Mouse (Mus musculus) kidney, embryonic 15.5 days (tissue): ENCODE data around the gene L2hgdh. TPM values are rescaled to one million over a fixed set of nuclear protein-coding genes. Genes with fewer than 3 reads are reported as not detected.

Source experiments
- ATAC-seq: fragments of 200-750 bp; cut with Nextera tagmentation; replicated peaks from 2 replicates; pipeline ENCODE4 v1.8.0; 2017; ENCODE audit warnings: moderate TSS enrichment; ENCODE audit not compliant: low FRiP score
- H3K27ac ChIP-seq: fragments of 300-500 bp; sonication (generic); 2 replicates; pipeline ENCODE4 v1.5.1; 2015; ENCODE audit warnings: mild to moderate bottlenecking, inconsistent platforms
- H3K27me3 ChIP-seq: fragments of 300-500 bp; sonication (generic); 2 replicates; pipeline ENCODE4 v1.6.1; 2015; ENCODE audit warnings: inconsistent platforms
- H3K36me3 ChIP-seq: fragments of 300-500 bp; sonication (generic); 2 replicates; pipeline ENCODE4 v1.6.1; 2015; ENCODE audit warnings: inconsistent platforms
- H3K4me1 ChIP-seq: fragments of 300-500 bp; sonication (generic); 2 replicates; pipeline ENCODE4 v1.6.1; 2015; ENCODE audit warnings: inconsistent platforms
- H3K4me2 ChIP-seq: fragments of 300-500 bp; sonication (generic); 2 replicates; pipeline ENCODE4 v1.6.1; 2015; ENCODE audit warnings: moderate library complexity, mild to moderate bottlenecking, inconsistent platforms
- H3K4me3 ChIP-seq: fragments of 300-500 bp; sonication (generic); replicated peaks from 2 replicates; pipeline ENCODE4 v1.5.1; 2015; ENCODE audit warnings: mild to moderate bottlenecking, inconsistent platforms
- H3K9ac ChIP-seq: fragments of 300-500 bp; sonication (generic); 2 replicates; pipeline ENCODE4 v1.6.1; 2015; ENCODE audit warnings: mild to moderate bottlenecking, inconsistent platforms
- H3K9me3 ChIP-seq: fragments of 300-500 bp; sonication (generic); replicated peaks from 2 replicates; pipeline ENCODE4 v1.6.1; 2016; ENCODE audit warnings: inconsistent platforms
- WGBS: fragments of 180-500 bp; shearing (Covaris S2); methylation state at CpG from one replicate; pipeline ENCODE4 v1.1.7; 2015; ENCODE audit warnings: mixed read lengths; 5-methylcytosine and 5-hydroxymethylcytosine counted together
- polyA plus RNA-seq: library from polyadenylated mRNA; unstranded; fragments of >200 nt; fragmentation: Nextera tagmentation; extraction: Ambion mirVana; gene quantifications from 2 replicates; pipeline ENCODE4 v1.2.1, GENCODE M21; 2015

L2hgdh gene
- polyA plus RNA-seq, 1 experiment from 2014 or later: 22.3 TPM

GRCm38 (mm10) chr12:69757418-69758141 is 32.9 kb upstream of the L2hgdh start:
- peak overlapping the region; percentile 90 for H3K27ac ChIP-seq
- H3K9me3 ChIP-seq: no peaks in the 10 kb centered on the region
- ATAC-seq: peak; percentile 92
- 8% methylated on average over 22 of the region's 22 CpGs for WGBS
- no peaks in the 10 kb centered on the region for H3K27me3 ChIP-seq
- H3K36me3 ChIP-seq: no peaks in the 10 kb centered on the region
- H3K4me3 ChIP-seq: peak overlapping the region; percentile 30; the same call in 1 of the 2 replicates
- H3K4me2 ChIP-seq: peak overlapping the region; percentile 61
- H3K9ac ChIP-seq: no peak overlapping the region
- H3K4me1 ChIP-seq: peaks cover 42% of the 10 kb centered on the region

- H3K27ac ChIP-seq: no peak overlapping the region
- H3K9ac ChIP-seq: no peak overlapping the region
- 88% methylated on average over 5 of the region's 5 CpGs for WGBS
- H3K4me1 ChIP-seq: peaks cover 50% of the 10 kb centered on the region
- no peaks in the 10 kb centered on the region for H3K36me3 ChIP-seq
- H3K27me3 ChIP-seq: no peaks in the 10 kb centered on the region
- H3K4me2 ChIP-seq: no peak overlapping the region
- H3K9me3 ChIP-seq: no peaks in the 10 kb centered on the region
- H3K4me3 ChIP-seq: no peak overlapping the region
- no peak for ATAC-seq
Measured at GRCm38 (mm10) chr12:69756015-69756414, 31.3 kb upstream of the L2hgdh start.

- Histone ChIP-seq H3K4me1 (peaks cover 32% of the 10 kb centered on the region), H3K27me3 (no peaks in the 10 kb centered on the region), H3K36me3 (0 out of 2 replicates have a peak, but pooled peaks cover 8% of the 10 kb centered on the region), H3K4me2 (no peak overlapping the region), H3K9ac (no peak overlapping the region), H3K9me3 (no peaks in the 10 kb centered on the region), H3K4me3 (no peak overlapping the region), H3K27ac (no peak overlapping the region)
- no peak for ATAC-seq
- WGBS: 86% methylated on average over 5 of the region's 5 CpGs
Measured at GRCm38 (mm10) chr12:69753936-69754335, 29.3 kb upstream of the L2hgdh start.

- 19% methylated on average over 10 of the region's 10 CpGs for WGBS
- Histone ChIP-seq H3K9ac (no peak overlapping the region), H3K4me3 (no peak overlapping the region), H3K36me3 (0 out of 2 replicates have a peak, but pooled peaks cover 9% of the 10 kb centered on the region), H3K4me1 (peaks cover 15% of the 10 kb centered on the region), H3K4me2 (no peak overlapping the region), H3K27ac (peak overlapping the region; percentile 79), H3K9me3 (no peaks in the 10 kb centered on the region), H3K27me3 (no peaks in the 10 kb centered on the region)
- peak; percentile 67 for ATAC-seq
Measured at GRCm38 (mm10) chr12:69751864-69752341, 27.2 kb upstream of the L2hgdh start.

- no peak for ATAC-seq
- no peak overlapping the region for H3K9ac ChIP-seq
- H3K27ac ChIP-seq: no peak overlapping the region
- no peaks in the 10 kb centered on the region for H3K9me3 ChIP-seq
- H3K27me3 ChIP-seq: no peaks in the 10 kb centered on the region
- H3K4me3 ChIP-seq: no peak overlapping the region
- no peak overlapping the region for H3K4me2 ChIP-seq
- H3K4me1 ChIP-seq: no peaks in the 10 kb centered on the region
- 0 out of 2 replicates have a peak, but pooled peaks cover 9% of the 10 kb centered on the region for H3K36me3 ChIP-seq
- WGBS: 80% methylated on average over 5 of the region's 5 CpGs
Measured at GRCm38 (mm10) chr12:69744138-69744537, 19.5 kb upstream of the L2hgdh start.

GRCm38 (mm10) chr12:69741965-69742364 is 17.3 kb upstream of the L2hgdh start:
- Histone ChIP-seq H3K27me3 (no peaks in the 10 kb centered on the region), H3K27ac (no peak overlapping the region), H3K4me3 (no peak overlapping the region), H3K4me2 (no peak overlapping the region), H3K36me3 (0 out of 2 replicates have a peak, but pooled peaks cover 5% of the 10 kb centered on the region), H3K9ac (no peak overlapping the region), H3K4me1 (no peaks in the 10 kb centered on the region), H3K9me3 (no peaks in the 10 kb centered on the region)
- no peak for ATAC-seq
- WGBS: 87% methylated on average over 5 of the region's 5 CpGs

GRCm38 (mm10) chr12:69733923-69734322 is 9.2 kb upstream of the L2hgdh start:
- Histone ChIP-seq H3K4me2 (no peak overlapping the region), H3K27me3 (no peaks in the 10 kb centered on the region), H3K9ac (no peak overlapping the region), H3K27ac (no peak overlapping the region), H3K4me1 (no peaks in the 10 kb centered on the region), H3K36me3 (no peaks in the 10 kb centered on the region), H3K4me3 (no peak overlapping the region), H3K9me3 (no peaks in the 10 kb centered on the region)
- 88% methylated on average over 3 of the region's 3 CpGs for WGBS
- ATAC-seq: no peak

- H3K4me3 ChIP-seq: no peak overlapping the region
- no peak overlapping the region for H3K4me2 ChIP-seq
- no peak overlapping the region for H3K9ac ChIP-seq
- H3K36me3 ChIP-seq: no peaks in the 10 kb centered on the region
- no peaks in the 10 kb centered on the region for H3K9me3 ChIP-seq
- no peak overlapping the region for H3K27ac ChIP-seq
- no peaks in the 10 kb centered on the region for H3K4me1 ChIP-seq
- H3K27me3 ChIP-seq: no peaks in the 10 kb centered on the region
- 8% methylated on average over 2 of the region's 2 CpGs for WGBS
- 0 out of 2 replicates have a peak, but pooled peaks have one; percentile 62 for ATAC-seq
Measured at GRCm38 (mm10) chr12:69733518-69733917, 8.8 kb upstream of the L2hgdh start.

GRCm38 (mm10) chr12:69732221-69732620 is 7.5 kb upstream of the L2hgdh start:
- H3K36me3 ChIP-seq: no peaks in the 10 kb centered on the region
- H3K27me3 ChIP-seq: no peaks in the 10 kb centered on the region
- H3K27ac ChIP-seq: no peak overlapping the region
- H3K9ac ChIP-seq: no peak overlapping the region
- 45% methylated on average over 5 of the region's 5 CpGs for WGBS
- H3K4me3 ChIP-seq: no peak overlapping the region
- ATAC-seq: no peak
- H3K9me3 ChIP-seq: no peaks in the 10 kb centered on the region
- no peaks in the 10 kb centered on the region for H3K4me1 ChIP-seq
- no peak overlapping the region for H3K4me2 ChIP-seq

- no peaks in the 10 kb centered on the region for H3K36me3 ChIP-seq
- H3K4me3 ChIP-seq: no peak overlapping the region
- no peak for ATAC-seq
- H3K4me2 ChIP-seq: no peak overlapping the region
- H3K9ac ChIP-seq: no peak overlapping the region
- 86% methylated on average over 1 of the region's 1 CpGs for WGBS
- H3K9me3 ChIP-seq: no peaks in the 10 kb centered on the region
- no peaks in the 10 kb centered on the region for H3K27me3 ChIP-seq
- peaks cover 4% of the 10 kb centered on the region for H3K4me1 ChIP-seq
- no peak overlapping the region for H3K27ac ChIP-seq
Measured at GRCm38 (mm10) chr12:69730306-69730705, 5.6 kb upstream of the L2hgdh start.

- no peak overlapping the region for H3K4me3 ChIP-seq
- 93% methylated on average over 1 of the region's 1 CpGs for WGBS
- no peak overlapping the region for H3K27ac ChIP-seq
- H3K9ac ChIP-seq: no peak overlapping the region
- no peak for ATAC-seq
- H3K9me3 ChIP-seq: no peaks in the 10 kb centered on the region
- no peaks in the 10 kb centered on the region for H3K27me3 ChIP-seq
- peaks cover 8% of the 10 kb centered on the region for H3K4me1 ChIP-seq
- no peaks in the 10 kb centered on the region for H3K36me3 ChIP-seq
- H3K4me2 ChIP-seq: no peak overlapping the region
Measured at GRCm38 (mm10) chr12:69729246-69729645, 4.6 kb upstream of the L2hgdh start.

GRCm38 (mm10) chr12:69724018-69724710 is 509 bp downstream of the L2hgdh start:
- ATAC-seq: peak; percentile 1; the same call in 1 of the 2 replicates
- under 1% methylated on average over 24 of the region's 24 CpGs for WGBS
- peak overlapping the region; percentile 63 for H3K9ac ChIP-seq
- H3K4me2 ChIP-seq: peak overlapping the region; percentile 88
- H3K9me3 ChIP-seq: peaks cover 6% of the 10 kb centered on the region
- peak overlapping the region; percentile 88 for H3K4me3 ChIP-seq
- peaks cover 18% of the 10 kb centered on the region for H3K4me1 ChIP-seq
- H3K27ac ChIP-seq: peak overlapping the region; percentile 97; the same call in 1 of the 2 replicates
- H3K36me3 ChIP-seq: peaks cover 23% of the 10 kb centered on the region
- no peaks in the 10 kb centered on the region for H3K27me3 ChIP-seq
